Mouse (Mus musculus) G1E-ER4 (cell line): ENCODE measurements at regions not wholly inside any gene's neighbourhood (a gene's known extent, or its start where the extent isn't known, plus 50 kb on each side); places are given as distances from the start of the nearest gene placed in this dataset.

Experiments used
- GATA1 ChIP-seq: IDR thresholded peaks from one replicate; pipeline ENCODE4 v1.8.0; 2012; ENCODE audit warnings: low read length, inconsistent platforms

DNA sequence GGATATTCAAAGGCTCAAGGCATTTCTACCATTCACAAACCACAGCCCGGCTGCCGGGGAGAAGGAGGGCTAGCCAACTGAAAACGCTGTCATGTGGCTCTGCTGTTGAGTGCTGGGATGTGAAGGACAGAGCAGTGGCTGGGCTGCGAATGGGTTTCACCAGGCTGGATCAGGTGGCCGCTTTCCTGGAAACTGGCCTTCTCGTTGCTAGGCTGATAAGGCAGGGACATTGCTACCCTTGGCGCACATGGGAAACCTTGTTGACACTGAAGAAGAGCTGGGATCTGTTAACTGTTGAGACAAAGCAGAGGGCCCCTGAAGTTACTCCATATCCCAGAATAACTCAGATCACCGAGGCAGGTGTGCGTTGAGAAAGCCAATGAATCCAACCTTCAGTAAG lies 216.1 kb upstream of the Rreb1 start:
- TF ChIP-seq GATA1: no peak

DNA sequence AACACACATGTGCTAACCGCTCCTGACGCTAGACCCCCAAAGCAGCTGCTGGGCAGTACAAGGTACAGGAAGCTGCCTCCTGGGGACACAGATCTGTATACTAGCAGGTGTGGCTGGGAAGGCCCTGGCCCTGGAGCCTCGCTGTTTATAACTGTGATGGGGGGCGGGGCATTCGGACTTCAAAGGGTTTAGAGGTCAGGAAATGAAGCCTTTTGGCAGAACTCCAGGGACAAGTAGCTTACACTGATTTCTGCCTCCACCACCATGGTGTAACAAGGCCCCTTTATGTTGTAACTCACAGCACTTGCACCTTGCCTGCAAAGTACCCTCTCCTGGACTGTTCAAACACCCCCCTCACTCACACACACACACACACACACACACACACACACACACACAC lies 215.5 kb upstream of the Rreb1 start:
- no peak for TF ChIP-seq GATA1

DNA sequence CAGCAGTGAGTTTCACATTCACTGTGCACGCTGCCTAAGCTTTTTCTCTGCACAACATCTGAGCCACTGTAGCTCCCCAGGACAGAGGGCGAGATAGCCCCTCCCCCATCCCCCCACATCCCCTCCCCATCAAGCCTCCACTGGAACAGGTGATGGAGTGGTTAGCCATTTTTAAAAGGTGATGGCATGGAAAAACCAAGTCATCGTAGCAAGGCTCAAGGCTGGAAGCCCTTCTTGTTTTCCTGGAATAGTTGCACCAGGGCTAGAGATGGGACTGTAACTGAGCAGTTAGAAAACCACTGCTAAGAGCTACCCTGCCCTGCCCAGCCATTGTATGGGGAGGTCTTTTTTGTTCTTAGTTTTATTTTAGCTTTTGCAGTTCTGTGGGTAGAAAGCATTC lies 209.1 kb upstream of the Rreb1 start:
- no peak for TF ChIP-seq GATA1

DNA sequence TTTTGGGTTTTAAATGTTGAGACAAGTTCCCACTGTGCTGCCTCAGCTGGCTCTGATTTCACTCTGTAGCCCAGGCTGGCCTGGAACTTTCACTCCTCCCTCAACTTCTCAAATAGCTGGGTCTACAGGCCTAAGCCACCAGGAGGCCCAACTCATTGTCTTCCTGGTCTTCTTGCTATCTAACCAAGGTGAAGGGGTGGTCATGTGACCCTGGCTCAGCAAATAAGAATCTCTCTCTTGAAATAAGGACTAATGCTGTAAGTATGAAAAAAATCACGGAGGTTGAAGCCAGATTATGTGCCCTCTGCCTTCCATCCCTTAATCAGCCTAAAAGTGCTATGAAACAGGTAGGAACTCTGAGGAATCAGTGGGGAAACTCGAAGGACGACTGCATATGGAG lies 208.7 kb upstream of the Rreb1 start:
- no peak for TF ChIP-seq GATA1

DNA sequence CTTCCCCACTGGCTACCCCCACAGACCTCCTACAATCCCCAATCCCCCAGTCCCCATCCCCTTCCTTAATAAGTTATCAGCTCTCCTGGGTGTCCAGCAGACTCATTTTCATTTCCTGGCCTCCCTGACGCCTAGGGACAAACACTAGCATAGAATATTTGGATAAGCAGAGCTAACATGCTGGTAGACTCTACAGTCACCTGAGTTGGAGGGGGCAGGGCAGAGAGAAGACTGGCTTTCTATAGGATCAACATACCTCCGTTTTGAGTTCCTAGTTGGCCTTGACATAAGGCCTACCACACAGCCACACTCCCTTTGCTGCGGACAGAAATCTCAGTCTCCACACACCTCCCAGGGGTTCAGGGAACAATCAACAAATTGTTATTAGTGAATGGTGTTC lies 205.2 kb upstream of the Rreb1 start:
- TF ChIP-seq GATA1: no peak

DNA sequence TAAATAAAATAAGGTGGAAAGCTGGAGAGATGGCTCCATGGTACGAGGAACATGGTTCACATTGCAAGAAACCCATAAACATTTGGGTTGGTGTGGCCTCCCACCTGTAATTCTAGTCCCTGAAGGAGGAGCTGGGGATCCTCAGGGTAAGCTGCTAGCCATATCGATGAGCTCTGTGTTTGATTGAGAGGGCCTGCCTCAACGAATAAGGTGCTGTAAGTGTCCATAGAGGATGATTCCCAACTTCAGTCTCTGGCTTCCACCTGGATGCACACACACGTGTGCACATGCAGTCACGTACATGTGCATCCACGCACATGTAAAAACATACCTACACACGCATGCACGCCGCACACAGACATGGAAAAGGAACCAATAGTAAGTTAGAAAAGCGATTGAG lies 199.0 kb upstream of the Rreb1 start:
- TF ChIP-seq GATA1: no peak

DNA sequence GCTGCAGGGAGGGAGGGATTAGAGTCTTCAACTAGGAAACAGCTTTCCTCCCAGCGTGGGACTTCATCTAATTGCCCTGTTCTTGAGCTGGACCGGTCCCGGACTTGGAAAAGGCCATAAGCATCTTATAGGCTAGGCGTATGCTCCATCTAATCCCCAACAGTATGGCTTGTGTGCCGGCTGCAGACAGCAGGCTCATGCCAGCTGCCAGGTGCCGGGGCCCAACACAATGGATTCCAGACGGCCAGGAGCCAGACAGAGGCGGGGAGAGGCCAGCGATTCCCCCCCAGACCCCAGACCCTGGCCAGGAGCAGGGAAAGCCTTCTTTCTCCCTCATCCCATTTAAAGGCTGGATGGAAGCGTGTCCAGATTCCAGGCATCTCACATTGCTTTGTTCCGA lies 198.4 kb upstream of the Rreb1 start:
- no peak for TF ChIP-seq GATA1

DNA sequence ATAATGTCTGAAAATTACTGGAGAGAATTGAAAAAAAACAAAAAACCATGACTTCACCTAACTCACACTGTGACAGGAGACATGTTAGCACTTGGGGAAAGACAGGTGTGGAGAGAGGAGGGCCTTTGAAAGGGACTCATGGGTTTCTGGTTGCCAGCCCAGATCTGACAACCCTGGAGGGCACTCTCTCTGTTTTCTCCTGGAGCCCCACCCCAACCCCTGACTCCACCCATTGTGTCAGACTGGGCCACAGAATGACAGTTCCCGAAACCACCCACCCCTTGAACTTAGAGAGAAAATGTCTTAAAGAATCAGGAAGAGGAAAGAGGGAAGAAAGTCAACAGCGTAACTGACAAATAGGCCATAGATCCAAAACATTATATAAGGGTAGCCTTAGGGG lies 197.4 kb upstream of the Rreb1 start:
- TF ChIP-seq GATA1: no peak

DNA sequence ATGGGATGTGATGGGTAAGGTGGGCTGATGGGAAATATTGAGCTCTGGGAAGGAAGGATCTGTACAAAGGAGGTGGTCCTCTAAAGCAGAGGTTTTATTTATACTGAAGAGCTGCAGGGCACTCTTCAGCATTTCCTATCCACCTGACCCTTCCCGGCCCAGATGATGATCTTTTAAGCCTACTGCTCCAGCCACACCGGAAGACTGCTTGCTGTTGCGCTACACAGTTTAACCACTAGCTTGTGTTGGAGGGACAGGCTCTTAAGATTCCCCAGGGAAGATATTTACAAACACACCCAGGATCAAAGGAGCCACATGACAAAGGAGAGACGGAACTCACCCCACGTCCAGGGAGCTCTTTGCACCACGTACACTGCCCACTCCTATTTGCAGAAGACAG lies 196.8 kb upstream of the Rreb1 start:
- TF ChIP-seq GATA1: no peak

DNA sequence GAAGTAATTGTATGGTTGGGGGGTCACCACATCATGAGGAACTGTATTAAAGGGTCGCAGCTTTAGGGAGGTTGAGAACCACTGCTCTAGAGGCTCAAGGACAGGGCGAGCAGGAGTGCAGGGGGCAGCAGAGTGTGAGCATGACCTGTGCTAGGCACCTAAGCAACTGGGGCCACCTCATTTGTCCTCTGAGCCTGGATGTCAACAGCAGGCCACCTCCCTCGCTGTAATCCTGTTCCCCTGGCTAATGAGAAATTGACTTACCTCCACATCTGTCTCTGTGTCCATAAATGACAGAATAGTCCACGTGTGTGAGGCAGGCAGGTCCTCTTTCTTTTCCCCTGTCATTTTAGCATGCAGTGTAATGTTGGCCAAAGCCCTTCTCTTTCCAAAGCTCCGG lies 192.7 kb upstream of the Rreb1 start:
- no peak for TF ChIP-seq GATA1

DNA sequence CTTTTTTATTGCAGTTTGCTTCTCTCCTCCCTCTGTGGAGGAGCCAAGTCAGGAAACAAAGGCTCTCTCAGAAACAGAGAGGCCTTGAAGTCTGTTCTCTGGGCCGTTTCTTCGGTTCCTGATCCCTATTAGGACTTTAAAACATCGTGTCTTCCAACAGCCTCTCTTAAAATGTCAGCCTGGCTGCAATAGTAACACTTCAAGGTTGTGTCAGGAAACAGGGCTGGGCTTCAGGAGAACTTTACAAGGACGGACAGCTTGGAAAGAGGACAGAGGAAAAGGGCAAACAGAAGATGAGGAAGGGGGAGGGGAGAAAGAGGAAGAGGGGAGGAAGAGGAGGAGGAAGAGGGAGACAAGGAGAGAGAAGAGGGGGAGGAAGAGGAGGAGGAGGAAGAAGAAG lies 191.7 kb upstream of the Rreb1 start:
- no peak for TF ChIP-seq GATA1

DNA sequence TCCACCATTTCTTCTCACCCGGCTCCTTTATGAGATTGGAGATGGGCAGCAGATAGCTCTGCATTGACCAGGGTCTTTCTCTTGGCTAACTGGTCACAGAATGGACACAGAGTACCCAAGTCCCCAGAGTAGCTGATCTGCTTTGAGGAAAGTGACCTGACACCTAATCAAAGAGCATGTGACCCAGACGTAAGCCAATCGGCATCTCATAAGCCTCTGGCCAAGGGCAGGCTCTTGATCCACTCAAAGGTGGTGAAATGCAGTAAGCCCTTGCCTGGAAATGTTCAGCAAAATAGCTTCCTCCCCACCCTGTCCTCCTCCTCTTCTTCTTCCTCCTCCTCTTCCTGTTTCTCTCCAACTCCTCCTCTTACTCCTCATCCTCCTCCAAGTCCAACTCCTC lies 190.3 kb upstream of the Rreb1 start:
- TF ChIP-seq GATA1: no peak

DNA sequence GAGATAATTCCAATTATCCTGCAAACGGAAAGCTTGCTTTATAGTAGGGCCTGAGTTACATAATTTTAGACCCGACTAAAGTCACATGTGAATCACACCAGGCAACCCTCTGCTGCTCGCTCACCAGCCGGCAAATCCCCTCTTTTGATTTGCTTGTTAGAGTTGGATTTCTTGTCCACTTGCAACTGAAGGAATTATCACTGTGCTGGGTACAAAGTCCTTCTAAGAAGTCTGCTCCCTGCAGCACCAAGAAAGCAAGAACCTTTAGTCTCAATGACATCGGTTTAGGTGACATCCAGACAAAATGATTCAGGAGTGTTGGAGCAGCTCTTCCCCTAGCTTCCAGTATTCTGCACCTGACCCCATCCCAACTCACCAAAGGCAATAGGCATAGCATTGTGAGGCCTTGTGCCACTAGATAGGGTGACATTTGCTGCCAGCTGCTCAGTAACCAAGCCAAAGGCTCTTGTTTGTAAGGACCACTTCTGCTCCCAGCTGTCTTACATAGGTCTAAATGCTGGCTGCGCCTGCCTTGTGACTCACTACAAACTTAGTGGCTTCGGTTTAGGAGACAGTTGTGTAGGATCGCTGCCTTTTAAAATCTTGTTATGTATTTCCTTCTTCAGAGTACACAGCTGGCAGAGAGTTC lies 189.5 kb upstream of the Rreb1 start:
- no peak for TF ChIP-seq GATA1

DNA sequence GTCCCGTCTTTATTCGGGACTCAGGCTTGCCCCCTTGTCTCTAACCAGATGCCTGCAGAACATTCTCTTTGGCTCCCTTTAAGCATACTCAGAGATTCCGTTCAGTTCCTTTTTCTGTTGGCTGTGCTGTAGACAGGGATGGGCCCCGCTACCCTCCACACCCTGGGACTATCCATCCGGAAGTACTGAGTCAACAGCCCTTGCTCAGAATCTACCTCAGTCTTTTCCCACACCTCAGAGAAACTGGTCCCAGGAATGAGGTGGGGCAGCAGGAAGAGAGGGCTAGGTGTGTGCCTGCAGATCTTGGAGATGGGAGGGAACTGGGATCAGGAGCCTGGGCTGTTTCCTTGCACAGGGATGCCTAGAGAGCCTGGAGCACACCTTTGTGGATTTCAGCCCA lies 186.1 kb upstream of the Rreb1 start:
- TF ChIP-seq GATA1: no peak

DNA sequence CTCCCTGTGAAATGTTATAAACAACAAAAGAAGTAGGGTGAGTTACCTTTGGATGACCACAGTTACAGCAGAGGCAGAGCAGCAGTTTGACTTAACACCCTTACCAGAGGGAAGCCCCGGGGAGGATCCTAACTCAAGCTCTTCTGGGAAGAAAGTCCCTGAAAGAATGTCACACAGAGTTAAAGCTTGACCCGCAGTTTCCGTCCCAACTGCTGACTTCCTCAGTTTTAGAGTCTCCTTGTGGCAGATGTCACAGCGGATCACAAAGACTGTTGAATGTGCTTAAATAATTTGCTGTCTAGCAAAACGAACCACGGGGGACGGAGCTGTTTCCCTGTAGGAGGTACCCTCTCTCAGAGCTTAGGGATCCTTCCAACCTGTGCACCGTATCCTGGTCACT lies 183.0 kb upstream of the Rreb1 start:
- no peak for TF ChIP-seq GATA1

DNA sequence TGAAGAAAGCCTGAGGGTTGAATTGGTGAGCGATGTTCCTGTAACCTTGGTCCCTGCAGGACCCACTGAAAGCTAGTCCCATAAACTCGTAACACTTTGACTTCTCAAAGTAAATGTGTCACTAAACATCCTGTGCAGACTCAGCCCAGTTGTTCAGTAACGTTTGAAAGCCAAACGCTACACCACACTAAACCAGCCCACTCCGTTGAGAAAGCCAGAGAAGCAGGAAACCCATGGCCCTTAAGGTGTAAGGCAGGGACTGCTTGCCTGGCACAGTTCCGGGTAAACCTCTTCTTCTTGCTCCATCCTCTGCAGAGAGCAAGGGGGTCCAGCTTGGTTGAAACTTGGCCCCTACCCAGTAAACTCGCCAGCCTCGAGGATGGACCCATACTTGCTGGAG lies 180.6 kb upstream of the Rreb1 start:
- no peak for TF ChIP-seq GATA1

DNA sequence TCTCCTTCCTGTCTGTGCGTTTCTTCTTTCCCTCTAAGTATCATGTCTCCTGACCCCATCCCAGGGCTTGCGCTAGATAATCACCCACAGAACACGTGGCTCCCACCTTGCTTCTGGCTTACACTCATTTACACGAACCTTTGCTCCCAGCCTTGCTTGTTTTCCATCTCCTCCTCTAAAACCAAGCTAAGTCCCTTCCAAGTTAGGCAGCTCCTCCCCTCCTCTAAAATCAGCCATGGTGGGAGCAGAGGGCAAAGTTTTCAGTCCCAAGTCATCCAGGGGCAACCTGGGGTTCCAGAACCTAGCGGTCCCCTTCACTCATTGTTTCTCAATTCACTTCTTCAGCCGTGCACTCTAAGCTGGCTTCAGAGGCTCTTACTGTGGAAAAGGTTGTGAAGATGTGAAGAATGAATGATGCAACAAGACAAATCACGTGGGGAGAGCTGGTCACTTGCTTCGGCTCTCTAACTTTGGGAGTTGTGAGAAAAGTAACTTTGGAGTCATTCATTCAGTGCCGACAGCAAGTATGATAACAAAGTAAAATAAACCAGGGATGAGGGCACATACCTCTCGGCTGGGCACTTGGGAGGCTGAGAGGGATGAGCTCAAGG lies 179.9 kb upstream of the Rreb1 start:
- TF ChIP-seq GATA1: no peak

DNA sequence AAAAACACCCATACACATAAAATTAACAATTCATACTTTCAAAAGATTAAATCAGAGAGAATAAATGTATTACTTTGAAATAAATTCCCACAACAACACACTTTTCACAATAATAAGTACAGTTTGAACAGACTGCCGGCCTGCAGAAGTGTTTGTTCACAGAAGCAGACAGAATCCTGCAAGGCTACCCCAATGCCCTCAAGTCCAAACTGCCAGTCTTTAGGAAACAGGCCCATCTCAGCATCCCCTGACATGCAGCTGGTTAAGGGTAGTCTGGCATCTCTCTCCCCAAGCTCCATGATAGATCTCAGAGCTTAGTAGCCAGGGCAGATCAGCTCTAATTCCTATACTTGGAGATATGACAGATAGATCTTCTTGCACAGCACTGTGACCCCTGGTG lies 178.5 kb upstream of the Rreb1 start:
- TF ChIP-seq GATA1: no peak
